Mouse (Mus musculus): Measurements from ENCODE around the gene L3mbtl3. TPM values are rescaled to one million over a fixed set of nuclear protein-coding genes. Genes with fewer than 3 reads are reported as not detected.

Gene L3mbtl3
- total RNA-seq, 2 experiments from 2014 or later, result 6.7 to 8.2 TPM

- intact Hi-C loops (cut with DNase I), result loop anchor here (10.0 kb wide), 1 partner anchor 663 kb away; no protein-coding TSS in a partner anchor
Measured at GRCm38 (mm10) chr10:26347614-26348013, 28.2 kb downstream of the L3mbtl3 start.

GRCm38 (mm10) chr10:26345879-26346278, 29.9 kb downstream of the L3mbtl3 start:
- DNase-seq (ENCODE audit: low spot score), result no peak
- intact Hi-C loops (cut with DNase I), result loop anchor here (10.0 kb wide), 1 partner anchor 661 kb away; no protein-coding TSS in a partner anchor

More at GRCm38 (mm10) chr10:26347614-26348013, 28.2 kb downstream of the L3mbtl3 start:
- DNase-seq (ENCODE audit: low spot score), result no peak

GRCm38 (mm10) chr10:26337896-26338503, 37.8 kb downstream of the L3mbtl3 start:
- intact Hi-C loops (cut with DNase I), result no loop called here
- DNase-seq (ENCODE audit: low spot score), result no peak

- intact Hi-C loops (cut with DNase I), result no loop called here
- DNase-seq (ENCODE audit: low spot score), result no peak
Measured at GRCm38 (mm10) chr10:26333966-26334365, 41.8 kb downstream of the L3mbtl3 start.

- intact Hi-C loops (cut with DNase I), result no loop called here
- DNase-seq (ENCODE audit: low spot score), result no peak
Measured at GRCm38 (mm10) chr10:26332781-26333180, 43.0 kb downstream of the L3mbtl3 start.

- DNase-seq (ENCODE audit: low spot score), result no peak
- intact Hi-C loops (cut with DNase I), result no loop called here
Measured at GRCm38 (mm10) chr10:26328843-26329242, 46.9 kb downstream of the L3mbtl3 start.

- DNase-seq (ENCODE audit: low spot score), result no peak
- intact Hi-C loops (cut with DNase I), result no loop called here
Measured at GRCm38 (mm10) chr10:26327691-26328542, 47.9 kb downstream of the L3mbtl3 start.

- DNase-seq (ENCODE audit: low spot score), result no peak
- intact Hi-C loops (cut with DNase I), result no loop called here
Measured at GRCm38 (mm10) chr10:26327291-26327690, 48.5 kb downstream of the L3mbtl3 start.

GRCm38 (mm10) chr10:26325320-26325719, 50.5 kb downstream of the L3mbtl3 start:
- DNase-seq (ENCODE audit: low spot score), result no peak
- intact Hi-C loops (cut with DNase I), result no loop called here

GRCm38 (mm10) chr10:26322344-26323051, 53.3 kb downstream of the L3mbtl3 start:
- intact Hi-C loops (cut with DNase I), result no loop called here
- no peak for DNase-seq (ENCODE audit: low spot score)

- intact Hi-C loops (cut with DNase I), result no loop called here
- DNase-seq (ENCODE audit: low spot score), result no peak
Measured at GRCm38 (mm10) chr10:26320679-26321078, 55.1 kb downstream of the L3mbtl3 start.

- intact Hi-C loops (cut with DNase I), result no loop called here
- DNase-seq (ENCODE audit: low spot score), result no peak
Measured at GRCm38 (mm10) chr10:26314327-26314726, 61.4 kb downstream of the L3mbtl3 start.

GRCm38 (mm10) chr10:26303485-26303884, 72.3 kb downstream of the L3mbtl3 start:
- DNase-seq (ENCODE audit: low spot score), result no peak
- intact Hi-C loops (cut with DNase I), result no loop called here

GRCm38 (mm10) chr10:26302336-26302735, 73.4 kb downstream of the L3mbtl3 start:
- intact Hi-C loops (cut with DNase I), result no loop called here
- DNase-seq (ENCODE audit: low spot score), result no peak

GRCm38 (mm10) chr10:26297626-26298025, 78.1 kb downstream of the L3mbtl3 start:
- intact Hi-C loops (cut with DNase I), result no loop called here
- no peak for DNase-seq (ENCODE audit: low spot score)

GRCm38 (mm10) chr10:26297200-26297599, 78.6 kb downstream of the L3mbtl3 start:
- intact Hi-C loops (cut with DNase I), result no loop called here
- DNase-seq (ENCODE audit: low spot score), result no peak

GRCm38 (mm10) chr10:26287136-26287535, 88.6 kb downstream of the L3mbtl3 start:
- intact Hi-C loops (cut with DNase I), result no loop called here
- DNase-seq (ENCODE audit: low spot score), result no peak

- intact Hi-C loops (cut with DNase I), result no loop called here
- DNase-seq (ENCODE audit: low spot score), result no peak
Measured at GRCm38 (mm10) chr10:26280009-26280408, 95.8 kb downstream of the L3mbtl3 start.

- DNase-seq (ENCODE audit: low spot score), result no peak
- intact Hi-C loops (cut with DNase I), result no loop called here
Measured at GRCm38 (mm10) chr10:26275414-26275813, 100.4 kb downstream of the L3mbtl3 start.

GRCm38 (mm10) chr10:26263744-26264459, 111.9 kb downstream of the L3mbtl3 start:
- intact Hi-C loops (cut with DNase I), result no loop called here
- DNase-seq (ENCODE audit: low spot score), result no peak
